Mouse (Mus musculus) left cerebral cortex, postnatal 10 days (tissue): ENCODE data around the gene Kif13a. TPM values are rescaled to one million over a fixed set of nuclear protein-coding genes. Genes with fewer than 3 reads are reported as not detected.

Source experiments
- DNase-seq, 2 experiments: peaks; one replicate each; pipeline ENCODE4 v3.0.0; 2021 to 2022; ENCODE audit warnings: low spot score in 2 of 2, mixed read lengths in 1 of 2; ENCODE audit errors: extremely low spot score in 1 of 2
- intact Hi-C: fragments of 180-260 bp; cut with DNase I; formaldehyde crosslinking; loops from one replicate; pipeline ENCODE4 v1.15.1; 2025
- total RNA-seq, 2 experiments: library from RNA; stranded (reverse); gene quantifications; 2 replicates each; pipeline ENCODE4 v1.2.3; 2021

Kif13a gene
- total RNA-seq, 2 experiments from 2014 or later = 29.3 to 33.4 TPM

- peak; percentile 14 to 42 for DNase-seq
- intact Hi-C loops = loop anchor here (10.0 kb wide), 1 partner anchor 288 kb away; the partner anchor contains the start of gene Nhlrc1
Observed at GRCm38 (mm10) chr13:46726288-46727037, 203.2 kb downstream of the Kif13a start.

DNA sequence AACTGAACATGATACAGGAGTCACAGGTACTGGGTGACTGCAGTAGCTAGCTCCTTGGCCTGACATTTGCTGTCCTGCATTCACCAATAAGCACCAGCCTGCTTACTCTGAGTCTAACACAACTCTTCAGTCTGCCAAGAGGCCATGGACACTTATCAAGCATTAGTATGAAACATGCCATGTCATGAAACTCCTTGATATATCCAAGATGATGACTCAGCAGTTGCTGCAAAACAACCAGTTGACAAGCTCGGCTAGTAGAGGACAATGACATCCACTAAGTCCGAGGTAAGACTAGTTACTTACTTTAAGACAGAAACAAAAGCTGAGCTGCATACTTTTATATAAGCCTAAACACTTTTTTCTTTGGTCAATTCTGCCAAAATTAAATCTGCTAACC, 204.4 kb downstream of the Kif13a start:
- intact Hi-C loops = loop anchor here (10.0 kb wide), 1 partner anchor 290 kb away; the partner anchor contains the start of gene Nhlrc1
- DNase-seq = no peak

DNA sequence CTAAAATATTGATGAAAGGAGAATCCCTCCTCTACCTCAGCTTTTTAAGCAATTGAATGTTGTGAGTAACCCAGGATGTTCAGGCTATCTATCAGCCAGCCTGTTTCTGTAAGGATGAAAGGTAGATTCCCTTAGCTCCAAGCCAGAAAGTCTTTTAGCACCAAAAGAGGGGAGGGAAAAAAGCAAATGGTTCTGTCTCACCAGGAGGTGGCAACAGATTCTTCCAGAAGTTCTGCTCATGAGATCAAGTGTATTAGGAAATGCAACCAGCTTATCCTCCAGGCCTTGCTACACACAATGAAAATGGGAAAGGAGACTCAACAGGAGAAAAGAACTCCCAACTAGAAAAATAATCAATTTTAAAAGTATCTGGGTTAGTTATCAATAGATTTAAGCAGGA, 205.3 kb downstream of the Kif13a start:
- no peak for DNase-seq
- intact Hi-C loops = loop anchor here (5.0 to 10.0 kb wide), 2 partner anchors 63 to 290 kb away; partner anchors contain the start of gene Nhlrc1

DNA sequence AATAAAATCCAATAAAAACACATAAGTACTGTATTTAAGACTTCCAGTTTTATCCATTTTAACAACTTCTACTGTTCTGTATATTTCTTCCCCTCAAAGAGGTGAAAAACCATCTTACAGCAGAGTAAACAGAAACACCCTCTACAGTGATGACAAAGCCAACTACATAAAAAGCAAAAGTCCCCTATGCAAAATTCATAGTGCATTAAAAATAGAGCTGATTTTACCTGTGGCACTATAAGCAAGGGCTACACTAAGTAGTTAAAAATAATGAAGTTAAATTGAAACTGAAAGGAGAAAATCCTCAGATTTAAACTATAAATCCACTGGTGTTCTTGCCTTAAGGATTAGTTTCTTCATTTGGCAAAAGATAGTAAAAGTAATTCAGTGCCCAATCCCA, 208.7 kb downstream of the Kif13a start:
- DNase-seq = no peak
- intact Hi-C loops = loop anchor here (5.0 to 10.0 kb wide), 2 partner anchors 66 to 294 kb away; partner anchors contain the start of gene Nhlrc1

DNA sequence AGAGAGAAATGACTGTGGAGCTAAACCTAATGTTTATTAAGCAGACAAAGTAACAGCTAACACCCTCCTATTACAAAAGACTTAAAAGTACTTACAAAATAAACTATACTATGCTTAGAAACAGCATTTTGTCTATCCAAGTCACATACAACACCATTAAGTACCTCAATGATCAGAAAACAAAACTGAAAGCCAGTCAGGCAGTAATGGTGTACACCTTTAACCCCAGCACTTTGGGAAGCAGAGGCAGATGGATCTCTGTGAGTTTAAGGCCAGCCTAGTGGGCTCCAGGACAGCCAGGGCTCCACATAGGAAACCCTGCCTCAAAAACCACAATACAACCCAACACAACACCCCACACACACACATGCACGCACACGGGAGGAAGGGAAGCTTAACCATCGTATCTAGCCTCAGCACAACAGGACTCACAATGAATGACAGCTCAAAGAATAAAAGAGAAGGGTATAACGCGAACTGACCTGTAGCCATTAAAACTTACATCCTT, 210.7 kb downstream of the Kif13a start:
- no peak for DNase-seq
- intact Hi-C loops = no loop called here

GRCm38 (mm10) chr13:46715976-46716639, 213.6 kb downstream of the Kif13a start:
- intact Hi-C loops = no loop called here
- no peak for DNase-seq

DNA sequence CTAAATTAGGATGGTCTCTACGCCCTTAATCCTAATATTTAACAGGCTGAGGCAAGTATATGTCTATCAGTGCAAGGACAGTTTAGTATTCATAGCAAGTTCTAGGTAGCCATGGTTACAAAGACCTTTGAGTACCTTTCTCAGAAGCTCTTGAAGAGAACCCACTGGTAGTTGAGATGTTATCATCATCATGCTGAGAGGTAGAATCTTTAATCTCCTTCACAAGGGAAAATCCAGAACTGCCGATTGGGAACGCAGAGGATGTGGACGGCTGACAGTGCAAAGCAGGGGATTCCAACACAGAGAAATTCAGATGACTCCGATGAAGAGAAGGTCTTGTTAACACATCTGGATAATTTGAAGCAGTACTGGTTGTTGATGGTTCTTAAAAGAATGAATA, 216.2 kb downstream of the Kif13a start:
- intact Hi-C loops = no loop called here
- DNase-seq = no peak

GRCm38 (mm10) chr13:46703138-46703537, 226.5 kb downstream of the Kif13a start:
- intact Hi-C loops = no loop called here
- no peak for DNase-seq

- DNase-seq = no peak
- intact Hi-C loops = no loop called here
Observed at GRCm38 (mm10) chr13:46701486-46701885, 228.2 kb downstream of the Kif13a start.

- intact Hi-C loops = no loop called here
- no peak for DNase-seq
Observed at GRCm38 (mm10) chr13:46699372-46699771, 230.3 kb downstream of the Kif13a start.

Other genes starting within 250 kb of the Kif13a start
- gene Nup153, start 201.9 kb downstream of the Kif13a start, total RNA-seq = 10 to 100 TPM; 64.1 to 72.2 TPM
- gene Nhlrc1, start 85.0 kb upstream of the Kif13a start, total RNA-seq = 10 to 100 TPM; 14.7 to 15.4 TPM
- 10 to 100 TPM; 13.2 to 16.4 TPM for gene Kdm1b, start 113.6 kb upstream of the Kif13a start, total RNA-seq
- 10 to 100 TPM in 1 of 2 experiments, 1 to 10 TPM in 1; 8.7 to 12.6 TPM for gene Tpmt, start 114.9 kb upstream of the Kif13a start, total RNA-seq
- 10 to 100 TPM; 56.2 to 56.8 TPM for gene Dek, start 176.3 kb upstream of the Kif13a start, total RNA-seq
- gene Rnf144b, start 192.8 kb upstream of the Kif13a start, total RNA-seq = 10 to 100 TPM; 15.0 to 16.1 TPM